Mouse (Mus musculus): ENCODE measurements around the gene Mttp. TPM values are rescaled to one million over a fixed set of nuclear protein-coding genes. Genes with fewer than 3 reads are reported as not detected.

Gene Mttp
- polyA plus RNA-seq, 1 experiment from 2014 or later: 10.3 TPM

DNA sequence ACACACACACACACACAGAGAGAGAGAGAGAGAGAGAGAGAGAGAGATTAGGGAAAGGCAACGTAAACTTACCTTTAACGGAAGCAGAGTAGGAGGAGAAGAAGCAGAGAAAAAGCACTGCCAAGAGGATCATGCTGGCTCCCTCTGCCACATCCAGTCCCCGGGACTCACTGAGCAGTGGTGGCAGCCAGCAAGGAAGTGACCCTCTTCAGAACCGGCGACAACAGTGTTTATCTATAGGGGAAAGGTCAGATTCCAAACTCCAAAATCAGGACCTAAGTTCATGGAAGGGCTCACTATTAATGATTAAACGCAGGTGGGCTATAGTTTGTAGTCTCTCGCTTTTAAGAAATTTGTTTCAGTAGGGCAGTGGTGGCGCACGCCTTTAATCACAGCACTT, 13.6 kb downstream of the Mttp start:
- Histone ChIP-seq H3K27me3 (no peaks in the 10 kb centered on the region), H3K36me3 (no peaks in the 10 kb centered on the region), H3K4me1 (replicated peaks) (peaks cover 7% of the 10 kb centered on the region), H3K9me3 (no peaks in the 10 kb centered on the region), H3K4me2 (replicated peaks) (no peak overlapping the region), H3K27ac (no peak overlapping the region), H3K9ac (replicated peaks) (no peak overlapping the region), H3K4me3 (replicated peaks) (no peak overlapping the region)
- no peak for ATAC-seq
- 64% methylated on average over 9 of the region's 9 CpGs for WGBS

DNA sequence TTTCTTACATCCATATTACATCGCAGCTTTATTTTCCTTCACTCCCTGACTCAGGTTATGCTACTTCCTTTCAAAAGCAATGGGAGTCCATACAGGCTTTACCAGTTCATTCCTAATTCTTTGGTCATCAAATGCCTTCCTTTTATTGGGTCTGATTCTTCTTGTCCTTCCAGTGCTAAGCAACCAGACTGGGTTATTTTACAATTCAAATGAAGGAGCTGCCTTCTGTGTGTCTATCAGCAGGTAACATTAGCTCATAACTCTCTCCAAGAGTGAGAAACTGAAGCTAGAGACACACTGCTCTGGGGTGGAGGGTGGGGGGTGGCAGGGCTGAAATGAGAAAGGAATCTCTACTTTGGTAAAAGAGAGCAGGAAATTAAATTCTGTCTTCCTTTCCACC, 14.1 kb downstream of the Mttp start:
- Histone ChIP-seq H3K4me2 (replicated peaks) (no peak overlapping the region), H3K36me3 (no peaks in the 10 kb centered on the region), H3K9me3 (no peaks in the 10 kb centered on the region), H3K27me3 (no peaks in the 10 kb centered on the region), H3K9ac (replicated peaks) (no peak overlapping the region), H3K27ac (no peak overlapping the region), H3K4me3 (replicated peaks) (no peak overlapping the region), H3K4me1 (replicated peaks) (peaks cover 7% of the 10 kb centered on the region)
- no peak for ATAC-seq
- 23% methylated on average over 1 of the region's 1 CpGs for WGBS

DNA sequence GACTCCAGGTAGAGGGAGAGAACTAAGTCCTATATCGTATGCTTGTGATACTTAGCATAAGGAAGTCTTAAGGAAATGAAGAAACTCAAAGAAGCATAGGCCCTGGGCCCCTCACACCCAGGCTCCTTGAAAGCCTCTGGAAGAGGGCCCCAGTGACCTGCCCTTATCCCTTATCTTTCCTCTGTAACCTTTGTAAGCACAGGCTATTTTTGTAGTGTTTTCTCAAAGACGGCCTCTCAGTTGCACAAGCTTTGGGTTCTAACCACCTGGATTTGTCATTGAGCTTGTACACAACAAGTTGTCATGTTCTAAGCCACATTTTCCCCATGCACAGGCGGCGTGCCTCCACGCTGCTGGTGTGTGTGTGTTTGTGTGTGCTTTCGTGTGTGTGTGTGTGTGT, 15.7 kb downstream of the Mttp start:
- Histone ChIP-seq H3K4me3 (replicated peaks) (no peak overlapping the region), H3K36me3 (no peaks in the 10 kb centered on the region), H3K4me2 (replicated peaks) (no peak overlapping the region), H3K27me3 (no peaks in the 10 kb centered on the region), H3K4me1 (replicated peaks) (peaks cover 7% of the 10 kb centered on the region), H3K27ac (no peak overlapping the region), H3K9me3 (no peaks in the 10 kb centered on the region), H3K9ac (replicated peaks) (no peak overlapping the region)
- 95% methylated on average over 6 of the region's 6 CpGs for WGBS
- ATAC-seq: no peak

DNA sequence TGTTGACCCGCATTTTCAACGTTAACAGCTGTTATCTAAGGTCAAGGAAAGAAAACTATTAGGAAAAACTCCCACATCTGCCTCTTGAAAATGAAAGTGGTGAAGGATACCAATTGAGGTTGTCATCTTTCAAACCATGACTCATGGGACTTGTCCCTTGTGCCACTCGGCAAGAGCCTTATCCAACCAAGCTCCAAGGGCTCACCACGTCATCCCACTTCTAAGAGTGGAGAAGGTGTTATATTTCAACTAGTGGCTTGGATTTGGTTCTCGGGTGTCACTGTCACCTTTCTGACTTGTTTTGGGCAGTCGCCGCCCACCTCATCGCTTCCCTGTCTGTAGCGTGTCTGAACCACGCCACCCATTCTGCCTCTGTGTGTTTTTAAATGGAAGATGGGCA, 20.9 kb downstream of the Mttp start:
- Histone ChIP-seq H3K9ac (replicated peaks) (no peak overlapping the region), H3K9me3 (no peaks in the 10 kb centered on the region), H3K4me2 (replicated peaks) (no peak overlapping the region), H3K4me3 (replicated peaks) (no peak overlapping the region), H3K27ac (no peak overlapping the region), H3K4me1 (replicated peaks) (no peaks in the 10 kb centered on the region), H3K36me3 (no peaks in the 10 kb centered on the region), H3K27me3 (no peaks in the 10 kb centered on the region)
- WGBS: 91% methylated on average over 10 of the region's 10 CpGs
- ATAC-seq: no peak

DNA sequence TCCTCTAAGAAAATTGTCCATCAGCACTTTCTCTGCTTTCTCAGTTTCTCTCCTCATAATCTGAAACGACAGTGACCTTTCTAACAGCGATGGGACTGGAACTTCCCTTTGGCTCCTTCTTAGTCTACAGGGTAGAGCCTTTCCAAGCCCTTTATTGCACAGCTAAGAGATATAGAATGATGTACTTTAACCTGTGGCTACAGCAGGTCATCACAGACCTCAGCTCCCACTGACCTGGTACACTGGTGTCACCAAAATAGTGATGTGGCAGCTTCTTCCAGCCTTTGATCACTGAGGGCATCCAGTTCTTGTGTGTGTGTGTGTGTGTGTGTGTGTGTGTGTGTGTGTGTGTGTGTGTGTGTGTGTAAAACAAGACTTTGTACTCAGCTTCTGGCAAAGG, 23.3 kb downstream of the Mttp start:
- Histone ChIP-seq H3K36me3 (no peaks in the 10 kb centered on the region), H3K9me3 (no peaks in the 10 kb centered on the region), H3K4me2 (replicated peaks) (no peak overlapping the region), H3K4me1 (replicated peaks) (no peaks in the 10 kb centered on the region), H3K27me3 (no peaks in the 10 kb centered on the region), H3K4me3 (replicated peaks) (no peak overlapping the region), H3K9ac (replicated peaks) (no peak overlapping the region), H3K27ac (no peak overlapping the region)
- ATAC-seq: no peak
- 98% methylated on average over 2 of the region's 2 CpGs for WGBS

DNA sequence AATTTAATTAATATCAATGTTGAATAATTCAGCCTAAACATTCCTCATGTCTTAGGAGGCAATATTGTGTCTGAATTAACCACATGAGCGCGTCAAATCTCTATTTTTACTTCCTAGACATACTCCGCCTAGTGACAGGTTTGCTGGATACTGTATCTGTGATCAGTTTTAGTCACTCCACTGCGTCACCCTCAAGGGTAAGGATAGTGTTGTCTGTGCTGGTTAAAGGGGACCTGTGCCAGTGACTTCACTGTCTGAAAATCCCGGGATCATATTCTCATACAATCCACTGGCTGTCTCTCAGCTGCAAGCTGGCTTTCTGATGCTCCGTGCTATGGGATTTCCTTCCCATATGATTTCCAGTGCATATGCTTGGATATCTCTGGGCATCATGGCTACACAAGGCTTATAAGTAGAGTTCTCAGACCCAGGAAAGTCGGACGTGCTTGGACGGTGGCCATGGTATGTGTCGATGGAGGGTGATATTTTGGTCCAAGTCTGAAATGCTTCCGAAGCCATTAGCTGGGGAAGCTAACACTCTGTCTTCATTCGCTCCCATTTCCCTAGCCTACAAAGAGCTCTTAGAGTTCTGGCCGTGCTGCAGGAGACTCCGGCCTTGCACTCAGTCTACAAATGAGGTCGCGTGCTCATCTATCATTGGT, 25.2 kb downstream of the Mttp start:
- no peaks in the 10 kb centered on the region for H3K4me1 ChIP-seq (replicated peaks)
- H3K4me2 ChIP-seq (replicated peaks): no peak overlapping the region
- H3K36me3 ChIP-seq: no peaks in the 10 kb centered on the region
- H3K9ac ChIP-seq (replicated peaks): no peak overlapping the region
- no peaks in the 10 kb centered on the region for H3K9me3 ChIP-seq
- no peak overlapping the region for H3K4me3 ChIP-seq (replicated peaks)
- H3K27ac ChIP-seq: no peak overlapping the region
- WGBS: 96% methylated on average over 16 of the region's 16 CpGs
- ATAC-seq: no peak
- no peaks in the 10 kb centered on the region for H3K27me3 ChIP-seq

DNA sequence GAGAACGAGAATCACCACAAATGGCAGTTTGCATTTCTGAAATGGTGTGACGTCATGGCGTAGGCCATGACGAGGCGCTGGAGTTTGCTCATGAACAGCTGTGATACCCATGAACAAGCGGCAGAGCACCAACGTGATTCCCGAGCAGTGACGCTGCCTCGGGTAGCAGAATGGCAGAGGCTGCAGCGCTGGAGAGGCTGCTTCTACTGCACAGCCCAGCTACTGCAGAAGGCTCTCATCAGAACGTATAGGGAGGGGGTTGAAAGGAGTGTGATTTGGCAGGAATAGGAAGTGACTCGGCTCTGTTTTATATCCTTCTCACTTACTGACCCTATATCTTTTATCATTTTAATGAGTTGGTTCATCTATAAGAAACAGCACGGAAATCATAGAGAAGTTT, 25.9 kb downstream of the Mttp start:
- H3K27ac ChIP-seq: no peak overlapping the region
- 87% methylated on average over 14 of the region's 14 CpGs for WGBS
- no peak overlapping the region for H3K4me3 ChIP-seq (replicated peaks)
- no peaks in the 10 kb centered on the region for H3K36me3 ChIP-seq
- no peak overlapping the region for H3K4me2 ChIP-seq (replicated peaks)
- no peaks in the 10 kb centered on the region for H3K4me1 ChIP-seq (replicated peaks)
- no peaks in the 10 kb centered on the region for H3K27me3 ChIP-seq
- H3K9me3 ChIP-seq: no peaks in the 10 kb centered on the region
- no peak for ATAC-seq
- no peak overlapping the region for H3K9ac ChIP-seq (replicated peaks)

DNA sequence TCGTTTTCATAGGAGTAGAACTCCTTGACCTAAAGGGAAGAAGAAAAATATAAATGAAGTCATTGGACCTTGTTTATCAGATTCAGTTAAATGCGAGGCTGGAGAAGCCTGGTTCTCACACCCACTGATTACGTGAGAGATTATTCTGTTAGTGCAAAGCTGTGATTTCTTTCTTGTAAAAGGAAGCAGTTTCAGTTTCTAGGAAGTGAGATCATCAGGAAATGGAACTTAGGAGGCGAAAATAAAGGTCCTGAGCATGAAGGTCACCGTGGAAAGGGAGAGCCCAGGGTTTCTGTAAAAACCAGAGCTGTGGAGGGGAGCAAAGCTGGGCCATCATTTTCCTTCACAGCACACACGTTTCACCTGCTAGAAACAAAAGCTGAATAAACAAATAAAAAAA, 26.4 kb downstream of the Mttp start:
- no peak for ATAC-seq
- Histone ChIP-seq H3K36me3 (no peaks in the 10 kb centered on the region), H3K27me3 (no peaks in the 10 kb centered on the region), H3K27ac (no peak overlapping the region), H3K9me3 (no peaks in the 10 kb centered on the region), H3K9ac (replicated peaks) (no peak overlapping the region), H3K4me2 (replicated peaks) (no peak overlapping the region), H3K4me3 (replicated peaks) (no peak overlapping the region), H3K4me1 (replicated peaks) (no peaks in the 10 kb centered on the region)
- 79% methylated on average over 6 of the region's 6 CpGs for WGBS

DNA sequence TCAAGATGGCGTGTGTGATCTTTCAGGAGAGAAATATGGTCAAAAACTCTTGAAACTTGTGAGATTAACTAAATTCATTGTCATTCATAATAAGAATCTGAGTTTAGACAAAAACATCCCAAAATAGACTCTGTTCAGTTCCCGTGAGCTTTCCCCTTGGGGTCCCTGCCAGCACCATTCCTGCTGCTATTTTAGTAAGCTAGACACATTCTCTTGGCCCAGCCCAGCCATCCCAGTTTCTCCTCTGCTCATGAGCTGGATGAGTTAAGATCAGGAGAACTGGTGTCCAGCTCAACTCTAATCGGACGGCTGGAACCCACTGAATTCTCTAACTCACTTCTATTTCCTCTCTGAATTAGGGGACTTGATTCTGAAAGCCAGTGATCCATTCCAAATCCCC, 27.9 kb downstream of the Mttp start:
- no peak for ATAC-seq
- H3K4me1 ChIP-seq (replicated peaks): no peaks in the 10 kb centered on the region
- no peak overlapping the region for H3K4me3 ChIP-seq (replicated peaks)
- H3K27me3 ChIP-seq: no peaks in the 10 kb centered on the region
- 91% methylated on average over 4 of the region's 4 CpGs for WGBS
- no peak overlapping the region for H3K4me2 ChIP-seq (replicated peaks)
- H3K36me3 ChIP-seq: no peaks in the 10 kb centered on the region
- no peak overlapping the region for H3K9ac ChIP-seq (replicated peaks)
- H3K9me3 ChIP-seq: no peaks in the 10 kb centered on the region
- H3K27ac ChIP-seq: no peak overlapping the region

DNA sequence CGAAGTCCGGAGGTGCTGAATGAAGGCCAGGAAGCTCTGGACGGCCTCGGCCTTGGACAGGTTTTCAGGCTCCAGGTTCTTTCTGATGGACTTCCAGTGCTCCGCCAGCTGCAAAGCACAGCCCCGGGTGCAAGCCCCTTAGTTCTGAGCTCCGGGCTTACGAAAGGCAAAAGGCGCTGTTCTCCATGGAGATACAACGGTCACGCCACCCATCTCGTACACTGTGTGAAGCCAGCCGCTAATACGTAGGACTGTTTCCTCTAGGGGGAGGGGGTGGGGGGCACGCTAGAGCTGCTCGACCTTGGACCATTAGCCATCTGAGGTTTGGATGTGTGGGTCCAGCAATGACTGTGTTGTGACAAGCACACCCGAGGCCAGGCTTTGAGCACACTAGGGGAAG, 30.7 kb downstream of the Mttp start:
- Histone ChIP-seq H3K36me3 (peaks cover 3% of the 10 kb centered on the region; the same call in 1 of the 2 replicates), H3K4me3 (replicated peaks) (no peak overlapping the region), H3K4me2 (replicated peaks) (no peak overlapping the region), H3K27ac (no peak overlapping the region), H3K9me3 (no peaks in the 10 kb centered on the region), H3K9ac (replicated peaks) (no peak overlapping the region), H3K27me3 (no peaks in the 10 kb centered on the region), H3K4me1 (replicated peaks) (no peaks in the 10 kb centered on the region)
- 90% methylated on average over 17 of the region's 17 CpGs for WGBS
- no peak for ATAC-seq

DNA sequence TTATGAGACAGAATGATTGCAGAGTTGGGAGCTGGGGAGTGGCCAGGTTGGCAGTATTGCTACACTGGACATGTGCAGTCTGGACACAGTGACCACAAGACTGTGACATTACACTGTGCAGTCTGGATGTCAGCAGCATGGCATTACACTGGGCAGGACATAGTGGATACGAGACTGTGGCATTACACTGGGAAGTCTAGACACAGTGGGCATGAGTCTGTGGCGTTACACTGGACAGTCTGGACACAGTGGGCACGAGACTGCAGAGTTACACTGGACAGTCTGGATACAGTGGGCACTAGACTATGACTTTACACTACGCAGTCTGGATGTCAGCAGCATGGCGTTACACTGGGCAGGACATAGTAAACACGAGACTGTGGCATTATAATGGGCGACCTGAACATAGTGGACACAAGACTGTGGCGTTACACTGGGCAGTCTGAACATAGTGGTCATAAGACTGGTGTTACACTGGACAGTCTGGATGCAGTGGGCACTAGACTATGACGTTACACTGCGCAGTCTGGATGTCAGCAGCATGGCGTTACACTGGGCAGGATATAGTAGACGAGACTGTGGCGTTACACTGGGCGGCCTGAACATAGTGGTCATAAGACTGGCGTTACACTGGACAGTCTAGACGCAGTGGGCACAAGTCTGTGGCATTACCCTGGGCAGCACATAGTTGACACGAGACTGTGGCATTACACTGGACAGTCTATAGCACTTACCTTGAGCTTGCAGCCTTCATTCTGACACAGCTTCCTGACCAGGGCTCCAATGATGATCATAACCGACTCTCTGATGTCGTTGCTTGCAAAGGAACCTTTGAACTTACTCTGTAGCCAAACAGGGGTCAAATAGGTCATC, 33.6 kb downstream of the Mttp start:
- H3K9ac ChIP-seq (replicated peaks): no peak overlapping the region
- H3K36me3 ChIP-seq: peaks cover 3% of the 10 kb centered on the region; the same call in 1 of the 2 replicates
- WGBS: 91% methylated on average over 19 of the region's 19 CpGs
- no peaks in the 10 kb centered on the region for H3K9me3 ChIP-seq
- H3K4me1 ChIP-seq (replicated peaks): no peaks in the 10 kb centered on the region
- no peaks in the 10 kb centered on the region for H3K27me3 ChIP-seq
- H3K27ac ChIP-seq: no peak overlapping the region
- ATAC-seq: peak; percentile 50
- no peak overlapping the region for H3K4me3 ChIP-seq (replicated peaks)
- no peak overlapping the region for H3K4me2 ChIP-seq (replicated peaks)

DNA sequence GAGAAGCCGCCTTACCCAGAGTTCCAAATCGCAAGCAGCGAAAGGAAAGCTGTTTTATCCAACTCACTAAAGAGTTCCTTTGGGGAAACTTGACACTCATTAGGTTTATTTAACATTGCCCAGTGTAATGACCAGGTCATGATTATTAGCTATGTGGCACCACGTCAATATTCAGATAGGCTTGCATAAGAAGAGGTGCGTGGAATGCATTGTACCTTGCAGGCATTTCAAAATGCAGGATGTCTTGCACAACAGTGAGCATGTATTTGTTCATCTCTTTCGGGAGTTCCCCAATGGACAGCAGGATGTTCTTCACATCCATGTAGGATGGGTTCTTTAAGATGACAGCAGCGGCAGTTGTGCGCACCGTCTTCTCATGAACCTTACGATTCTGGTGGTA, 37.9 kb downstream of the Mttp start:
- H3K9ac ChIP-seq (replicated peaks): no peak overlapping the region
- WGBS: 95% methylated on average over 10 of the region's 10 CpGs

More for the DNA sequence above, 37.9 kb downstream of the Mttp start:
- Histone ChIP-seq H3K9me3 (no peaks in the 10 kb centered on the region), H3K36me3 (peaks cover 3% of the 10 kb centered on the region; the same call in 1 of the 2 replicates), H3K4me2 (replicated peaks) (no peak overlapping the region), H3K27me3 (no peaks in the 10 kb centered on the region), H3K27ac (no peak overlapping the region), H3K4me1 (replicated peaks) (no peaks in the 10 kb centered on the region), H3K4me3 (replicated peaks) (no peak overlapping the region)
- no peak for ATAC-seq
